Mouse (Mus musculus) kidney, adult 2 months (tissue): Measurements from ENCODE around the gene 1110051M20Rik. TPM values are rescaled to one million over a fixed set of nuclear protein-coding genes. Genes with fewer than 3 reads are reported as not detected.
A peak's percentile ranks its signal among the peaks of the same experiment; 100 is the strongest.

Experiments used
- DNase-seq: peaks from one replicate; pipeline ENCODE4 v3.0.0; 2021
- H3K27ac ChIP-seq: fragments of 200-500 bp; 2 replicates; pipeline ENCODE4 v1.5.1; 2012; ENCODE audit warnings: low read depth, low read length, control low read depth, inconsistent platforms; ENCODE audit not compliant: insufficient read depth
- H3K27me3 ChIP-seq: fragments of 200-500 bp; replicated peaks from 2 replicates; pipeline ENCODE4 v1.6.1; 2012; ENCODE audit warnings: mild to moderate bottlenecking, moderate library complexity, low read length, inconsistent platforms; ENCODE audit not compliant: control insufficient read depth, insufficient read depth
- H3K36me3 ChIP-seq: fragments of 200-500 bp; 2 replicates; pipeline ENCODE4 v1.6.1; 2012; ENCODE audit warnings: mild to moderate bottlenecking, moderate library complexity, low read length, inconsistent platforms; ENCODE audit not compliant: control insufficient read depth, insufficient read depth
- H3K4me1 ChIP-seq: fragments of 200-500 bp; 2 replicates; pipeline ENCODE4 v1.6.1; 2011; ENCODE audit warnings: low read length; ENCODE audit not compliant: control insufficient read depth, insufficient read depth
- H3K4me3 ChIP-seq: fragments of 200-500 bp; 2 replicates; pipeline ENCODE4 v1.5.1; 2011; ENCODE audit warnings: mild to moderate bottlenecking, low read depth, low read length, control low read depth; ENCODE audit not compliant: insufficient read depth
- CTCF ChIP-seq: fragments of 200-500 bp; conservative IDR thresholded peaks from 2 replicates; pipeline ENCODE4 v1.5.1; 2011; ENCODE audit warnings: low read depth, mild to moderate bottlenecking, control low read depth, low read length, moderate library complexity, mixed read lengths; ENCODE audit not compliant: insufficient read depth, insufficient read length
- POLR2A ChIP-seq: fragments of 200-500 bp; IDR thresholded peaks from one replicate; pipeline ENCODE4 v1.6.1; 2011; ENCODE audit warnings: low read depth, low read length, control low read depth
- WGBS: fragments of 180-500 bp; shearing (Covaris S2); methylation state at CpG from one replicate; pipeline ENCODE4 v1.1.7; 2018; 5-methylcytosine and 5-hydroxymethylcytosine counted together
- polyA plus RNA-seq: library from polyadenylated mRNA; depleted of rRNA; stranded (reverse); fragments of >200 nt; gene quantifications from 2 replicates; pipeline ENCODE4 v1.2.3, GENCODE M21; 2012

Gene 1110051M20Rik
- polyA plus RNA-seq, 1 experiment: 36.7 TPM

DNA sequence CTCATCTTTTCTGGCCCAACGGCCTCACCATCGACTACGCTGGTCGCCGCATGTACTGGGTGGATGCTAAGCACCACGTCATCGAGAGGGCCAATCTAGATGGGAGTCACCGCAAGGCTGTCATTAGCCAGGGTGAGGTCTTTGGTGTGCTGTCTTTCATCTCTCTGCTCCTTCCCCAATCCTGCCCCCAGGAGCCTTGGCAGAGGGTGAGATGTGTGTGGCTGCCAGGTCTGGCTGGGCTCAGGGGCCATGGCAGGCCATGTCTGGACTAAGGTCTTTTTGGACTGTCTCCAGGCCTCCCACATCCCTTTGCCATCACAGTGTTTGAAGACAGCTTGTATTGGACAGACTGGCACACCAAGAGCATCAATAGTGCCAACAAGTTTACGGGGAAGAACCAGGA is 35.9 kb upstream of the 1110051M20Rik start:
- no peak for DNase-seq
- Histone ChIP-seq H3K27me3 (no peaks in the 10 kb centered on the region), H3K36me3 (no peaks in the 10 kb centered on the region), H3K27ac (no peak overlapping the region), H3K4me3 (no peak overlapping the region), H3K4me1 (no peaks in the 10 kb centered on the region)
- TF ChIP-seq POLR2A (no peak), CTCF (no peak)
- WGBS: 97% methylated on average over 9 of the region's 9 CpGs

DNA sequence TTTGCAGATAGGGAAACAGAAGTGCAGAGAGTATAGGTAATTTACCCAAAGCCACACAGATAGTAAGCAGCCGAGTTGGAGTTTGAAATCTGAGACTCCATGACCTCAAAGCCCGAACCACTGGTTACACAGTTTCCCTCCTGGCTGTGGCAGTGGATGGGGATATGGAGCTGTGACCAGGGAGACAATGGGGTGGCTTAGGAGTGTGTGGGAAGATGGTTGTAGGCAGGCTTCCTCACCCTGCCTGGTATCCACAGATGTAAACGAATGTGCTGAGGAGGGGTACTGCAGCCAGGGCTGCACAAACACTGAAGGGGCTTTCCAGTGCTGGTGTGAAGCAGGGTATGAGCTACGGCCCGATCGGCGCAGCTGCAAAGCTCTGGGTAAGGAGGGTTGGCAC is 32.3 kb upstream of the 1110051M20Rik start:
- DNase-seq: no peak
- Histone ChIP-seq H3K4me1 (no peaks in the 10 kb centered on the region; the same call in 1 of the 2 replicates), H3K27me3 (no peaks in the 10 kb centered on the region), H3K36me3 (no peaks in the 10 kb centered on the region), H3K4me3 (no peak overlapping the region), H3K27ac (no peak overlapping the region)
- WGBS: 75% methylated on average over 7 of the region's 7 CpGs
- no peak for TF ChIP-seq CTCF
- no peak for TF ChIP-seq POLR2A

DNA sequence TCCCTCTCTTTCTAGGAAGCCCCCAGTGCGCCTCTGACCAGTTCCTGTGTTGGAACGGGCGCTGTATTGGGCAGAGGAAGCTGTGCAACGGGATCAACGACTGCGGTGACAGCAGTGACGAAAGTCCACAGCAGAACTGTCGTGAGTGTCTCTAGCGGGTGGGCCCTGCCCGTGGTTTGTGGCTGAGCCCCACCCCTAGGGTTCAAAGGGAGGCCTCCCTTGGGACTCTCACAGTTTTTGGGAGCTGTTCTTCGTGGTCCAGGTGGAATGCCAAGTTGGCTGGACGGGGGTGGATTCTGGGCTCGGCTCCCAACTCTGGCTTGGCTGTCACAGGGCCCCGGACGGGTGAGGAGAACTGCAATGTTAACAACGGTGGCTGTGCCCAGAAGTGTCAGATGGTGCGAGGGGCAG is 31.8 kb upstream of the 1110051M20Rik start:
- DNase-seq: peak; percentile 44
- no peak for TF ChIP-seq CTCF
- no peak for TF ChIP-seq POLR2A
- no peak overlapping the region for H3K27ac ChIP-seq
- WGBS: 49% methylated on average over 17 of the region's 17 CpGs
- H3K4me1 ChIP-seq: no peaks in the 10 kb centered on the region; the same call in 1 of the 2 replicates
- no peaks in the 10 kb centered on the region for H3K36me3 ChIP-seq
- H3K27me3 ChIP-seq: no peaks in the 10 kb centered on the region
- H3K4me3 ChIP-seq: no peak overlapping the region; the same call in 1 of the 2 replicates

DNA sequence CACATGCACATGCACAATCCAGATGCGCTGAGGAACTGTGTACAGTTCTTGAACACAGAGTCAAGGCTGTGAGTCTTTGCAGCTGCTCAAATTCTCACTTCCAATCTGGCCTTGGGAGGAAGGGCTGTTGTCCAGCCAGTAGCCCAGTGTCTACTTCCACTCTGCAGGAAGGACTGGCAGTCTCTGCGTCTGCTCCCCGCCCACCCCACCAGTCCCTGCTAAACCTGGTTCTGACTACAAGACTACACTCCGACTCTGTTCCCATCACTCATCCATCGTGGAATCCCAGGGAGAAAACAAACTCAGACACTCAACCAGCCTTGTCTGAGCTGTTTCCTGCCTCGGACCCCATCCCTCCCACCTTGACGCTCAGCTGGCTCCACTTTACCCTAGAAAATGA is 31.3 kb upstream of the 1110051M20Rik start:
- Histone ChIP-seq H3K27ac (no peak overlapping the region), H3K36me3 (no peaks in the 10 kb centered on the region)
- 60% methylated on average over 7 of the region's 7 CpGs for WGBS

DNA sequence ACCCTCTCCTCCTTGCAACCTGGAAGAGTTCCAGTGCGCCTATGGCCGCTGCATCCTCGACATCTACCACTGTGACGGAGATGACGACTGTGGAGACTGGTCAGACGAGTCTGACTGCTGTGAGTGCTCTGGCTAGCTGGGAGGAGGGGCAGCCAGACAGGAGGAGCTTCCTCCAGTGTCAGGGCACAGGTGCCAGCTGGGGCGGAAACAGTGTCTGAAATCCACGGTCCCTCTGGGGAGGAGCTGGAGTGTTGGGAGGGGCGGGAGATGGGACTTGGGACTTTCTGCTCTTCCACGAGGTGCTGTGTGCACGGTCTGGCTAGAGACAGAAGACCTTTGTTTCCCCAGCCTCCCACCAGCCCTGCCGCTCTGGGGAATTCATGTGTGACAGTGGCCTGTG is 29.9 kb upstream of the 1110051M20Rik start:
- DNase-seq: peak; percentile 81
- Histone ChIP-seq H3K27me3 (no peaks in the 10 kb centered on the region), H3K4me3 (no peak overlapping the region), H3K36me3 (no peaks in the 10 kb centered on the region), H3K27ac (no peak overlapping the region), H3K4me1 (no peaks in the 10 kb centered on the region; the same call in 1 of the 2 replicates)
- no peak for TF ChIP-seq POLR2A
- no peak for TF ChIP-seq CTCF
- WGBS: 39% methylated on average over 12 of the region's 12 CpGs

More for the DNA sequence above, 31.3 kb upstream of the 1110051M20Rik start:
- no peaks in the 10 kb centered on the region for H3K27me3 ChIP-seq
- H3K4me1 ChIP-seq: no peaks in the 10 kb centered on the region; the same call in 1 of the 2 replicates
- no peak overlapping the region for H3K4me3 ChIP-seq
- no peak for TF ChIP-seq POLR2A
- no peak for TF ChIP-seq CTCF
- DNase-seq: no peak

DNA sequence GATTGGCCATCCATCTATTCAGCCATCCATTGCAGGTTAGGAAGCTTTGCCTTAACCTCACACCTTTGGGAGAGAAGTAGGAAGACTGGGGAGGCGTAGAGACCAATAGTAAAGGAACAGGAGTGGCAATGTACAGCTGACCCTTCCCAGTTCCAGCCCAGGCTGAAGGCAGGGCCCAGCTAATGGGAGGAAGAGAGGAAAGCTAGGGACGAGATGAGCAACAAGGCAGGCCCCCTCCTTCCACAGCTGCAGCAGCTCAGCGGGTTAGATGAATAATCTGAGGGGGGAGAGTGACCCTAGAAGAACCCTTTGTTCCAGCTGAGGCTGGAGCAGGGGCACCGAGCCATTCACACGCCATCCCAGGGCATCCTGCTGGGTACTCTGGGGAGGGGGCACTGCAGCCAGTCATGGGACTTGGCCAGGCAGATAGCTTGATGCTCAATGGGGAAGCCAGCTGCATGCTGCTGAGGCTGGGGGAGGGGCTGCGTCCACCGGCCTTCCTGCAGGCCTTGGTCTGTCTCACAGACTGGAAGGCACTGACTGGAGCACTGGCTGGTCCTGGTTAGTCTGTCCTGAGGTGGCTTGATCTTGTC is 25.6 kb upstream of the 1110051M20Rik start:
- H3K4me1 ChIP-seq: peaks cover 4% of the 10 kb centered on the region; the same call in 1 of the 2 replicates
- no peaks in the 10 kb centered on the region for H3K36me3 ChIP-seq
- no peaks in the 10 kb centered on the region for H3K27me3 ChIP-seq
- 70% methylated on average over 7 of the region's 7 CpGs for WGBS
- H3K4me3 ChIP-seq: no peak overlapping the region
- H3K27ac ChIP-seq: no peak overlapping the region
- no peak for DNase-seq
- TF ChIP-seq POLR2A (no peak), CTCF (no peak)

DNA sequence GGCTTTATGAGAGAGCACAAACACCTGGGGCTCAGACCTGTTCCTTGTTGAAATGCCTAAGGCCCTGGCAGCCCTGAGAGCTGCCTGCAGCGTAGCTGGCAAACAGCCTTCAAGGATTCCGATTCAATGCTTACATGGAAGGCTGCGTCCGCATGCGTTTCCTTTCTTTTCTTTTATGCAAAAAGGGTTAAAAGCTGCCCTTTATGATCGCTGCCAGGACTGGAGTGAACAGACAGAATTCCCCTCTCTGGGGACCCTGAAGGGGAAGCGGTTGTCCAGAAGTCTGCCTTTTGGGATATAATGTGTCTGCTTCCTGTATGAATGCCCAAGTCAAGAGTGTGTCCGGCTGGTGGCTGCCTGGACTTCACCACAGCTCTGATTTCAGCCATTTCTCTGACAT is 23.1 kb upstream of the 1110051M20Rik start:
- H3K27ac ChIP-seq: no peak overlapping the region
- H3K36me3 ChIP-seq: no peaks in the 10 kb centered on the region
- WGBS: 61% methylated on average over 8 of the region's 8 CpGs
- no peaks in the 10 kb centered on the region for H3K27me3 ChIP-seq
- peaks cover 4% of the 10 kb centered on the region; the same call in 1 of the 2 replicates for H3K4me1 ChIP-seq
- no peak overlapping the region for H3K4me3 ChIP-seq
- no peak for TF ChIP-seq CTCF
- TF ChIP-seq POLR2A: no peak
- peak; percentile 19 for DNase-seq
